Mouse (Mus musculus): ENCODE measurements around the gene Eif4g1. TPM values are rescaled to one million over a fixed set of nuclear protein-coding genes. Genes with fewer than 3 reads are reported as not detected.
"Not testable (repeated sequence)": the region's sequence is repeated elsewhere in the genome, so short reads cannot be mapped to it uniquely, and the experiment has no call there.

Eif4g1 gene
- 199 and 209 TPM in 2 replicates for polyA plus RNA-seq (2012; rRNA removed)

- DNase-seq (ENCODE audit: low spot score) = not testable (repeated sequence)
Observed at GRCm38 (mm10) chr16:20668013-20668412, at the start of gene Eif4g1. Eif4g1 (plus strand) TSS chr16:20668313.

GRCm38 (mm10) chr16:20619541-20620398 is 48.3 kb upstream of the Eif4g1 start:
- no peak for DNase-seq (ENCODE audit: low spot score)

- no peak for DNase-seq (ENCODE audit: low spot score)
Observed at GRCm38 (mm10) chr16:20620399-20620735, 47.7 kb upstream of the Eif4g1 start.

GRCm38 (mm10) chr16:20620751-20621190 is 47.3 kb upstream of the Eif4g1 start:
- DNase-seq (ENCODE audit: low spot score) = no peak

GRCm38 (mm10) chr16:20621191-20621990 is 46.7 kb upstream of the Eif4g1 start, which contains the start of gene Camk2n2:
Camk2n2 (minus strand) TSS chr16:20621287.
- DNase-seq (ENCODE audit: low spot score) = peak; percentile 41

- DNase-seq (ENCODE audit: low spot score) = no peak
Observed at GRCm38 (mm10) chr16:20621991-20622685, 46.0 kb upstream of the Eif4g1 start.

GRCm38 (mm10) chr16:20623211-20623610 is 44.9 kb upstream of the Eif4g1 start:
- DNase-seq (ENCODE audit: low spot score) = no peak

GRCm38 (mm10) chr16:20628871-20629391 is 39.2 kb upstream of the Eif4g1 start:
- DNase-seq (ENCODE audit: low spot score) = no peak

- no peak for DNase-seq (ENCODE audit: low spot score)
Observed at GRCm38 (mm10) chr16:20629731-20630634, 38.1 kb upstream of the Eif4g1 start, which contains the start of gene Ece2. Ece2 (plus strand) TSS chr16:20629828.

- DNase-seq (ENCODE audit: low spot score) = no peak
Observed at GRCm38 (mm10) chr16:20637410-20637809, 30.7 kb upstream of the Eif4g1 start.

- no peak for DNase-seq (ENCODE audit: low spot score)
Observed at GRCm38 (mm10) chr16:20638367-20638766, 29.7 kb upstream of the Eif4g1 start.

- DNase-seq (ENCODE audit: low spot score) = peak; percentile 44
Observed at GRCm38 (mm10) chr16:20642161-20642560, 26.0 kb upstream of the Eif4g1 start.

GRCm38 (mm10) chr16:20643911-20644310 is 24.2 kb upstream of the Eif4g1 start:
- no peak for DNase-seq (ENCODE audit: low spot score)

GRCm38 (mm10) chr16:20651076-20651946 is 16.8 kb upstream of the Eif4g1 start, which contains the start of gene Psmd2:
Psmd2 (plus strand) TSS chr16:20651652.
- peak; percentile 93 for DNase-seq (ENCODE audit: low spot score)

GRCm38 (mm10) chr16:20651947-20652310 is 16.2 kb upstream of the Eif4g1 start:
- DNase-seq (ENCODE audit: low spot score) = no peak

GRCm38 (mm10) chr16:20653315-20653714 is 14.8 kb upstream of the Eif4g1 start:
- no peak for DNase-seq (ENCODE audit: low spot score)

GRCm38 (mm10) chr16:20657661-20658060 is 10.5 kb upstream of the Eif4g1 start:
- DNase-seq (ENCODE audit: low spot score) = no peak

- no peak for DNase-seq (ENCODE audit: low spot score)
Observed at GRCm38 (mm10) chr16:20670291-20670690, 2.2 kb downstream of the Eif4g1 start.

- DNase-seq (ENCODE audit: low spot score) = no peak
Observed at GRCm38 (mm10) chr16:20671886-20672285, 3.8 kb downstream of the Eif4g1 start.

- peak; percentile 94 for DNase-seq (ENCODE audit: low spot score)
Observed at GRCm38 (mm10) chr16:20672500-20672902, 4.4 kb downstream of the Eif4g1 start.

Data from urinary bladder, adult 2 months (tissue).